30 mouse cellular contexts compared by ENCODE assay signal in genomic region chr11:98680023-98680422, GRCm38 (mm10). TPM values are rescaled to one million over a fixed set of nuclear protein-coding genes. Genes with fewer than 3 reads are reported as not detected.
DNase-seq lines count a peak whose midpoint lies in the region; ATAC-seq and TF ChIP-seq lines count a peak whose summit lies in the region.
"Had no signal": no experiment of that assay in that cellular context is flagged by ENCODE, and none has a peak within 500 bp of the region (broad histone marks: within the 10 kb centered on the region; RNA-seq: fewer than 3 reads in every experiment).

No protein-coding gene starts in this region.

- H3K27me3 ChIP-seq in liver, postnatal 0 days (ENCODE audit: insufficient read depth, low read length), result no peaks in the 10 kb centered on the region
- H3K27me3 ChIP-seq in liver, embryonic 12.5 days (replicated peaks), result peaks cover 14% of the 10 kb centered on the region
- no peaks in the 10 kb centered on the region for H3K27me3 ChIP-seq in E14TG2a.4 (ENCODE audit: insufficient read depth, low read length)
- H3K27me3 ChIP-seq: heart, embryonic 13.5 days; hindbrain, embryonic 15.5 days had no signal

- no peak for ATAC-seq in liver, postnatal 0 days
- ATAC-seq in liver, embryonic 12.5 days, result no peak
- ATAC-seq: forebrain, postnatal 0 days; midbrain, embryonic 16.5 days had no signal

- peak; percentile 27 for DNase-seq in cerebellum, adult 9-11 months
- no peak for DNase-seq in cerebellum, postnatal 36 days
- DNase-seq in liver, postnatal 0 days, result no peak
- DNase-seq in induced T-regulatory cell, adult 2 months (ENCODE audit: low read depth), result peak; percentile 43
- DNase-seq in yolk sac, embryonic 10.5 days (ENCODE audit: low spot score), result no peak
- no peak for DNase-seq in adrenal gland, postnatal 36 days
- DNase-seq: adrenal gland, adult 2 months; cerebellum, postnatal 14 days; embryo, embryonic 11 days; forebrain, postnatal 0 days; kidney, adult 8-10 months; kidney, postnatal 25 days; layer of hippocampus, adult 9-11 months; right cerebral cortex, postnatal 25 days; thymus, postnatal 14 days had no signal

- 88% methylated on average over 1 of the region's 1 CpGs for WGBS in liver, postnatal 0 days (ENCODE audit: insufficient replicate concordance)
- WGBS in liver, embryonic 12.5 days (ENCODE audit: insufficient replicate concordance), result 90% methylated on average over 1 of the region's 1 CpGs

- no peak overlapping the region for H3K9ac ChIP-seq in liver, postnatal 0 days (replicated peaks)
- H3K9ac ChIP-seq in liver, embryonic 12.5 days, result no peak overlapping the region
- H3K9ac ChIP-seq: forebrain, postnatal 0 days; heart, embryonic 13.5 days; hindbrain, embryonic 15.5 days had no signal

- peaks cover 6% of the 10 kb centered on the region; the same call in 1 of the 2 replicates for H3K4me1 ChIP-seq in liver, postnatal 0 days (ENCODE audit: insufficient read depth)
- H3K4me1 ChIP-seq in liver, embryonic 12.5 days, result peaks cover 25% of the 10 kb centered on the region
- peaks cover 74% of the 10 kb centered on the region for H3K4me1 ChIP-seq in E14TG2a.4 (replicated peaks; ENCODE audit: low read depth, low read length)

- no peaks in the 10 kb centered on the region for H3K9me3 ChIP-seq in liver, postnatal 0 days (ENCODE audit: low read length)
- no peaks in the 10 kb centered on the region for H3K9me3 ChIP-seq in liver, embryonic 12.5 days (replicated peaks)
- H3K9me3 ChIP-seq in E14TG2a.4 (ENCODE audit: low read length), result no peaks in the 10 kb centered on the region
- H3K9me3 ChIP-seq: heart, embryonic 13.5 days; hindbrain, embryonic 15.5 days; limb, embryonic 10.5 days had no signal

- no peak overlapping the region for H3K27ac ChIP-seq in liver, postnatal 0 days (ENCODE audit: low read depth)
- no peak overlapping the region for H3K27ac ChIP-seq in liver, embryonic 12.5 days
- H3K27ac ChIP-seq: heart, embryonic 13.5 days; hindbrain, embryonic 15.5 days; left cerebral cortex, adult 2 months; limb, embryonic 10.5 days had no signal

- H3K4me2 ChIP-seq in liver, postnatal 0 days (ENCODE audit: low read depth, low read length), result no peak overlapping the region
- H3K4me2 ChIP-seq in liver, embryonic 12.5 days, result no peak overlapping the region
- H3K4me2 ChIP-seq: heart, embryonic 13.5 days; hindbrain, embryonic 15.5 days; liver, embryonic 11.5 days had no signal

- no peak overlapping the region for H3K4me3 ChIP-seq in liver, postnatal 0 days (ENCODE audit: low read depth, low read length)
- no peak overlapping the region for H3K4me3 ChIP-seq in liver, embryonic 12.5 days
- H3K4me3 ChIP-seq in E14TG2a.4 (replicated peaks; ENCODE audit: low read length), result peak overlapping the region; percentile 52; the same call in 1 of the 2 replicates
- H3K4me3 ChIP-seq: heart, embryonic 13.5 days; hindbrain, embryonic 15.5 days; left cerebral cortex, adult 2 months; limb, embryonic 10.5 days had no signal

- no peak for TF ChIP-seq EP300 in liver, postnatal 0 days (IDR thresholded peaks at IDR 0.05; ENCODE audit: low read depth)

- peak; percentile 53 for TF ChIP-seq CTCF in liver, postnatal 0 days (IDR thresholded peaks at IDR 0.05; ENCODE audit: low read depth)
- TF ChIP-seq CTCF in E14TG2a.4 (conservative IDR thresholded peaks at IDR 0.05; ENCODE audit: low read length), result no peak

- H3K36me3 ChIP-seq in liver, postnatal 0 days (replicated peaks; ENCODE audit: insufficient read depth, low read length), result peaks cover 3% of the 10 kb centered on the region
- peaks cover 10% of the 10 kb centered on the region for H3K36me3 ChIP-seq in liver, embryonic 12.5 days
- H3K36me3 ChIP-seq in E14TG2a.4 (ENCODE audit: insufficient read depth, low read length), result peaks cover 7% of the 10 kb centered on the region
- H3K36me3 ChIP-seq: hindbrain, embryonic 15.5 days had no signal

RNA-seq across cellular contexts. Expression of gene Psmd3, which starts 2.3 kb away (rescaled TPM):
- polyA plus RNA-seq in liver, postnatal 0 days (2015; fragmentation: Nextera tagmentation; extraction: Ambion mirVana), result 67.5 and 71.0 TPM in 2 replicates
- polyA plus RNA-seq in liver, embryonic 12.5 days (2016; fragmentation: Nextera tagmentation; extraction: Ambion mirVana), result 201 and 202 TPM in 2 replicates
- 100 to 1,000 TPM; 124 to 128 TPM for total RNA-seq in adrenal gland, postnatal 36 days (2021)

RNA-seq across cellular contexts. Expression of gene Gsdma, which starts 15.9 kb away (rescaled TPM):
- polyA plus RNA-seq in liver, postnatal 0 days (2015; fragmentation: Nextera tagmentation; extraction: Ambion mirVana), result not detected in 2 replicates
- not detected in 2 replicates for polyA plus RNA-seq in liver, embryonic 12.5 days (2016; fragmentation: Nextera tagmentation; extraction: Ambion mirVana)
- not detected for total RNA-seq in adrenal gland, postnatal 36 days (2021)
- total RNA-seq: adrenal gland, adult 2 months; forebrain, postnatal 0 days; granulocyte monocyte progenitor cell, adult 5-6 weeks; heart, postnatal 25 days; left cerebral cortex, adult 2 months; neutrophil, adult 5-6 weeks had no signal
- polyA plus RNA-seq: adrenal gland, adult 2 months; hindbrain, embryonic 15.5 days; liver, embryonic 11.5 days; lung, embryonic 16.5 days; midbrain, embryonic 16.5 days had no signal

RNA-seq across cellular contexts. Expression of gene Csf3, which starts 21.0 kb away (rescaled TPM):
- not detected in 2 replicates for polyA plus RNA-seq in liver, postnatal 0 days (2015; fragmentation: Nextera tagmentation; extraction: Ambion mirVana)
- not detected in 2 replicates for polyA plus RNA-seq in liver, embryonic 12.5 days (2016; fragmentation: Nextera tagmentation; extraction: Ambion mirVana)
- not detected for total RNA-seq in adrenal gland, postnatal 36 days (2021)
- total RNA-seq: adrenal gland, adult 2 months; forebrain, postnatal 0 days; gastrocnemius, adult 18-20 months; granulocyte monocyte progenitor cell, adult 5-6 weeks; heart, postnatal 25 days; left cerebral cortex, adult 2 months; megakaryocyte-erythroid progenitor cell, adult 5-6 weeks; neutrophil, adult 5-6 weeks had no signal
- polyA plus RNA-seq: adrenal gland, adult 2 months; embryonic facial prominence, embryonic 14.5 days; forebrain, postnatal 0 days; heart, embryonic 13.5 days; hindbrain, embryonic 15.5 days; limb, embryonic 10.5 days; liver, embryonic 11.5 days; lung, embryonic 16.5 days; midbrain, embryonic 16.5 days had no signal

RNA-seq across cellular contexts. Expression of gene Gsdma2, which starts 33.5 kb away (rescaled TPM):
- polyA plus RNA-seq in liver, postnatal 0 days (2015; fragmentation: Nextera tagmentation; extraction: Ambion mirVana), result not detected in 2 replicates
- not detected in 2 replicates for polyA plus RNA-seq in liver, embryonic 12.5 days (2016; fragmentation: Nextera tagmentation; extraction: Ambion mirVana)
- under 1 TPM; 0.43 to 0.76 TPM for total RNA-seq in adrenal gland, postnatal 36 days (2021)
- total RNA-seq: forebrain, postnatal 0 days; granulocyte monocyte progenitor cell, adult 5-6 weeks; left cerebral cortex, adult 2 months; megakaryocyte-erythroid progenitor cell, adult 5-6 weeks; neutrophil, adult 5-6 weeks had no signal
- polyA plus RNA-seq: embryonic facial prominence, embryonic 14.5 days; heart, embryonic 13.5 days; hindbrain, embryonic 15.5 days; limb, embryonic 10.5 days; liver, embryonic 11.5 days; lung, embryonic 16.5 days; midbrain, embryonic 16.5 days had no signal

RNA-seq across cellular contexts. Expression of gene Med24, which starts 49.2 kb away (rescaled TPM):
- polyA plus RNA-seq in liver, postnatal 0 days (2015; fragmentation: Nextera tagmentation; extraction: Ambion mirVana), result 10.5 and 10.9 TPM in 2 replicates
- 42.0 and 43.7 TPM in 2 replicates for polyA plus RNA-seq in liver, embryonic 12.5 days (2016; fragmentation: Nextera tagmentation; extraction: Ambion mirVana)
- 10 to 100 TPM; 46.9 to 52.0 TPM for total RNA-seq in adrenal gland, postnatal 36 days (2021)

Comparison
In these comparisons a context has a peak if more than half of its experiments do, and no peak if none do; other contexts are left out.
1. DNase-seq: peak in cerebellum, adult 9-11 months (single experiment) and induced T-regulatory cell, adult 2 months (single experiment); none in cerebellum, postnatal 36 days (0 of 2), liver, postnatal 0 days (single experiment), yolk sac, embryonic 10.5 days (single experiment) and adrenal gland, postnatal 36 days (0 of 2).